Mouse (Mus musculus) retina, embryonic 14.5 days (tissue): ENCODE data around the gene Mctp1.

ENCODE experiments used
- DNase-seq: peaks from one replicate; pipeline ENCODE4 v3.0.0-alpha.2; 2015; ENCODE audit warnings: low spot score

Mctp1 gene

GRCm38 (mm10) chr13:76611499-76611898 is 227.2 kb downstream of the Mctp1 start:
- no peak for DNase-seq

GRCm38 (mm10) chr13:76620111-76620510 is 235.8 kb downstream of the Mctp1 start:
- no peak for DNase-seq

DNA sequence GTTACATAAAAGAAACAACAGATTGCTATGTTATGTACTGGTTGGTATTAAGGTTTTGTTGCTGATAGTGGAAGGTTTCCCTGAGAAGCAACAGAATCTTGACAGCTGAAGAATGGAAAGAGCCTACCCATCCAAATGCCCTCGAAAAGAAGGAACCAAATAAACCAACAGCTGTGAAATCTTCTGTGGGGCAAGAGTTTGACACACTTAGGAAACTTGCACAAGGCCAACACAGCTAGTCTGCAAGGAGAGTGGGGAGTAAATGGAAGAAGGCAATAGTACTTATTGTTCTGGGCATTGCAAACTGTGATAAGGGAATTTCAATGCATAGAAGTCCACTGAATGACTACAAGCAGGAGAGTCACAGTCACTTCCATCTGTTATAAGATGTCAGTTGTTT is 236.2 kb downstream of the Mctp1 start:
- no peak for DNase-seq

- no peak for DNase-seq
These were observed 249.4 kb downstream of the Mctp1 start for GRCm38 (mm10) chr13:76633707-76634106.

- DNase-seq = no peak
These were observed 253.9 kb downstream of the Mctp1 start for GRCm38 (mm10) chr13:76638282-76638681.

- no peak for DNase-seq
These were observed 275.2 kb downstream of the Mctp1 start for GRCm38 (mm10) chr13:76659523-76659922.

GRCm38 (mm10) chr13:76681286-76681685 is 297.0 kb downstream of the Mctp1 start:
- peak; percentile 79 for DNase-seq

GRCm38 (mm10) chr13:76689349-76689748 is 305.0 kb downstream of the Mctp1 start:
- DNase-seq = no peak

DNA sequence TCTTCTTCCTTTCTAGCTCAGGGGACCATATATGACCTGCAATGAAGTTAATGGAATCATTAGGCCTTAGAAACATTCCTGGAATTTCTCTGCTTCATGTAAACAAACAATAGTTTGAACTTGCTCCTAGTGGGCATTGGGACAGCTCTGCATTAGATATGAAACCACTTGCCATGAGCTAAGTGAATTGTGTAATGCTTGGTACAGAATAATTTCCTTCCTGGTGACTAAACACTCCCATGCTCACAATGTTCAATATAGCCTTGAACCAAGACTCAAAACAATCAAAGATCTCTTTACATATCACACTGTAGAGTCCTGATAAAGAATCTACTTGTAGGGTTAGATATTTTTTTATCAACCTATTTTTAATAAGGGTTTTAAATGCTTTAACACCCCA is 305.8 kb downstream of the Mctp1 start:
- DNase-seq = no peak

GRCm38 (mm10) chr13:76690697-76691096 is 306.4 kb downstream of the Mctp1 start:
- no peak for DNase-seq

DNA sequence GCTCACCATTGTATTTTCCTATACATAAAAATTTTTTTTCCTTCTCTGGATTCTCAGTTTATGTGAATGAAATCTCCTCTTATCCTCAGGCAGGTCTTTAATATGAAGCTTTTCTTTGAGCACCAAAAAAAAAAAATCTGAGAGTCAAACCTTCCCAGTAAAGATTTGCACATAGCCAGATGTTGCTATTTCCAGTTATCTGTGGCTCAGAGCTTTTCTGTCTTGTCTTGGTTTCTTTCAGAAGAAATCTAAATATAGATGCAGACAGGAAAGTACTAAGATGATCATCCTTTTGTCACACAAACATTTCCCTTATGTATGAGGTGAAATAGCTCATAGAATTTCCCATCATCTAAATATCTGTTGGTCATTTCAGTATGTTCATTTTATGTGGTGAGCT is 349.7 kb downstream of the Mctp1 start:
- DNase-seq = no peak

DNA sequence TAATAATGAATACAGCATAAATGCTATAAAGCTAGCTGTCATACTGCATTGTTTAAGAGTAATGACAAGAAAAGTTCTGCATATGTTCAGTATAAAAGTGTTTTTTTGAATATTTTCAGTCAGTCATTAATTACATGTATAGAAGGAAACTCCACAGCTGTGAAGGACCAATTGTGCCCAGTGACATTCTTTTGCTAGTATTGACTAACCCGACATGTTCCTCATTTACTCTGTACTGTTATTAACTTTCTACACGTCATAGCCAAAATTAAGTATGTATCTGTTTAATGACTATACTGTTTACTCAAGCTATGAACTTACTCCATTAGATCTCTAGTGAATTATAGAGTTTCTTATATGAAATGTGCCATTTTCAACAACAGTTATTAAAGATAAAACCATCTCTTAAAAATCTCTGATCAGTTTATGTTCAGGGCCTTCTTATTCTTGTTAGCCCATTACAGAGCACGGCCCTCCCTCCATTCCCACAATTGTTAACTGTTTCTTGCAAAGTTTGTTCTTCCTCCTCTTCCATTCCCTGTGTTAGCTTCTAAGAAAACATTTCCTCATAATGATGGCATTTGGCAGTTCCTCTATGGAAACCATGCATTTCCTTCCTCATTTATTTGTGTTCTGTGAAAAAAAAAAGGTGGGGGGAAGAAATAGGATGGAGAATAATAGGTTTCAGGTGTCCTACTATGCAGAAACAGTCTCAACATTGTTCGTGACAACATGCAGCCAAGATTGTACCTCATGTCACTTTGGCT is 366.5 kb downstream of the Mctp1 start:
- DNase-seq = no peak

GRCm38 (mm10) chr13:76759832-76760490 is 375.6 kb downstream of the Mctp1 start:
- peak; percentile 84 for DNase-seq

DNA sequence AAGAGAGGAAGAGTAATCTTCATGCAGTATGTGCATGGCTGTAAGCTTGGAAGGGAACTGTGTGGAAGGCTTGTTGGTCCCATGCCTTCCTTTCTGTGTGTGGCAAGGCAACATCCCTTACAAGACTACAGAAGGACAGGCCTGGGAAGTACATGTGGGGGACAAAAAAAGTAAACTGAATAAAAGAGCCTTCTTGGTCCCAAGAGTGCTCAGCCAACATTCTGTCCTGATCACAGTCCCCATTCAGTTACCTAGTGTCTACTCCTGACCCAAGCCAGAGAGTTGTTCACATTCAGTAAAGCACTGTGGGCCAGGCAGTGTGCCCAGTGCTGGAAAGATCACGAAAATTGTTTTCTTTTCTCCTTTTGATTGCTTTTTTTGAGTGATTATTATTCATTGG is 415.3 kb downstream of the Mctp1 start:
- DNase-seq = no peak

DNA sequence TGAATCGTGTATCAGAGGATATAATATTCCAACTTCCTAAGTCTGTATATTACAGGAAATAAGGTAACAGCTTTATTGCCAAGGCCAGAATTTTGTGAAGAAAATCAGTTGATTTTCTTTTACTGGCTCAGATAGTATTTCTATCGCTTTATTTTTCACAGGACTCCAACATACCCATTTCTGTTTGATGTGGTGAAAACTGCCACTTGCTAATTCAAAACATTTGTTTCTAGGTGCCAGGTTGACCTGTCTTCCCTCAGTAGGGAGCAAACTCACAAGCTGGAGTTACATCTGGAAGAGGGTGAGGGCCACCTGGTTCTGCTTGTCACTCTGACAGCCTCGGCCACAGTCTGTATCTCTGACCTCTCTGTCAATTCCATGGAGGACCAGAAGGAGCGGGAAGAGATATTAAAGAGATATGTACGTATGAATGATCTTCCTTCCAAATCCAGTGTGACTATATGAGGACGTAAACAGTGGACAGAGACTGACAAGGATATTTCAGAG is 416.8 kb downstream of the Mctp1 start:
- no peak for DNase-seq

DNA sequence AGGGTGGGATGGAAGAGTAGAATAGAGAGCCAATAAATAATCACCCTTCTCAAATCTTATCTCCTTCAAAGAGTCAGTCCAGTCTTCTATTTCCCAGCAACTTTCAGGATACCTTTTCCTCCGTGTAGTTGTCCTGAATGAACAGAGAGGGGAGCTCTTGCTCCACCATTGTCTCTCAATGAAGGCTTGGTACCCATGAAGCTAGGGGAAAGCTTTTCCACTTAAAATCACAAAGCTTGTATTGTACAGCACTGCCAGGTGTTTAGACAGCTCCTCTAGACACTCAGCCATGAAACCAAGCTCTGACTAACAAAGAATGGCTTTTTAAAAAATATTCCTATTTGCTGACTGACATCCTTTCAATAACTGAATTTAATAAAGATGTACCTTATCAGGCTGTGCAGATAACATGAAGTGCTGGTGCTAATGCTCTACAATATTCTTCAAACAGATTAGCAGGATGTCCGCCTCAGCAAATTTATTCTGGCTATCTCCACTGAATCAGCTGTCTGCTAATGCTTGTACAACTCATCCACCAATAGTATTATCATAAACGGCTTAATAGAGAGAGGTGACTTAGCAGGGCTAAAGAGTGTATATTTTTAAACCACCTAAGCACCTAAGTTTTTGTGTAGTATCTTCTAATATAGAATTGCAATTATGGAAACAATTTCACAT is 417.9 kb downstream of the Mctp1 start:
- DNase-seq = peak; percentile 83

DNA sequence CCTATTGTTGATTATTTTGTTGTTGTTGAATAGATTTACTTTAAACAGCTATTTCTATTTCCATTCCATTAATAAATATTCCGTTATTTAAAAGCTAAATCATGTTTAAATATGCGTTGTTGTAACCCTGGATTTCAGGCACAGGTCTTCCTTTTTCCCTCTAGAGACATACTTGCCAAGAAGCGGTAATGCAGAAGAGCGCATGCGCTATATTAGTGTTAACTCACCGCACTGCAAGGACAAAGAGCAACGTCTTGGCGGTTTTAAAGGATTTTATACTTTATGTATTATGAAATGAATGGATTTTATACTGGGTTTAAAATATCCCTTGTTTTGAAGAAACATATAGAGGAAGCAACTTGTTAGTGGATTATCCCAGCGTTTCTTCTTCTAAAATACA is 418.6 kb downstream of the Mctp1 start:
- DNase-seq = peak; percentile 50

DNA sequence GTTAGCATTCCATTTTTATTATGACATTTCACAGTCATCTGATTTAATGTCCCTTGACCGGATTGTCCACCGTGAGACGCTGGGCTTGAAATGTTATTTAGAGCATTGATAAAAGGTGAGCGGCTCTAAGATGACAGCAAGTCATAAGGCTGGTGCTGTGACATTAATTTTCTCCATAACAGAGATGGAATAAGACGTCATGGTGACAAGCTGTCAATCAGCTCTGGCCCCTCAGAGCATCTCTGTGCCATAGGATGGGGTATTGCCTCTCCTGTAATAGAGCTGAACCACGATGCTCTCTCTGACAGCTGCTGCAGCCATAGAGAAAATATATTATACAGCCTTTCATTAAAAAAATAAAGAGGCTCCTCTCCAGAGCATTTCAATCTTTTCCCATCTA is 419.5 kb downstream of the Mctp1 start:
- DNase-seq = no peak

DNA sequence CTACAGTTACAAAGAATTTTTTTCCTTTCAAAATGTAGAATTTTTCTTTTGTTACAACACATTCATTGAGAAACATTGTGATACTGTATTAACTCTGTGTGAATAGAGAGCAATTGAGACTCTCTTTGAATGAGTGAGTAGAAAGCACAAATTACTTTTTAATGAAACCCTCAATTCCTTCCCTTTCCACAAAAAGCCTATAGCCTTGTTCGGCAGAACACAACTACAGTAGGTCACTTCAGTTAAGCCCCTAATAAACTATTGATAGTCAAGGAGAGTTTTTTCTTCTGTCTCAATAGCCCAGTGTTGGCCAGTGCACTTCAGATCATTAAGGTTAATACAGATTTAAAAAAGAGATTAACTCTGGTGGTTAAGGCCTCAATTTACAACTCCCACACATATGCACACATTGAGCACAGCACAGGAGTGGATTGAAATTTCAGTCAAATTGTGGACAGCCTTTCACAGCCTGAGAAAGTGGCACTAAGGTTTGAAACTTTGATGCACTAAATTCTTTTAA is 424.6 kb downstream of the Mctp1 start:
- no peak for DNase-seq

DNA sequence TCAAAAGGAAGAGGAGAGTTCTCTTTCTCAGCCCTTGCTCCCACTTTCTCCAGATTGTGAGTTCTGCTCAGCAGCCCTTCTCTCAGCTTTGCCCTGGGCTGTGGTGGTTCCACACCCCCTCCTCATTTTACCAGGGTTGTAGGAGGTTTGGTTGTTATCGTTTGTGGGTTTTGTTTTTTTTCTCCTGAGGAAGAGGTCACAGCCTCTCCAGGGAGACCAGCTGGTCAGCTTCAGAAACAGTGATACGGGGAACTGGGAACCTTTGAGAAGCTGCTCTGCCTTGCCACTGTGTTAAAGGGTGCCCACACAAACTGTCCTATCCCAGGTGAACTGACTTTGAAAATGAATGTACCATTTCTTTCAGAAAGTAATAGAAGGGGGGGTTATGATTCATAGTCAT is 425.5 kb downstream of the Mctp1 start:
- no peak for DNase-seq

GRCm38 (mm10) chr13:76810496-76810939 is 426.2 kb downstream of the Mctp1 start:
- peak; percentile 86 for DNase-seq

DNA sequence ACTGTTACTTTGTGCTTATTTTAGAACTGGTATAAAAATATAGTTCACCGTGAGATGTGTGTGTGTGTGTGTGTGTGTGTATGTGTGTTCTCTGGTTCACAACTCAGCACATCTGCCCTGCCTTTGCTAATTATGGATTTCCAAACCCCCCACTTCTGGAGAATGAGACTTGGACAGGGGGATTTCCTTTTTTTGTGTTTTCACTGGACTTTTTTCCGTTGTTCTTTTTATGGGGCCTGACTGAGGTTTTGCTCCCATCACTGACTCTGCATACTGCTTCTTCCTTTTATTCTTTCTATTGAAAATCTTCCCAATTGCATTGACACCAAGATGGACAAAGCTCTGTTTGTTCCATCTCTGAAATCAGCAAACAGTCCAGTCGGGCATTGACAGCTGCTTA is 438.7 kb downstream of the Mctp1 start:
- peak; percentile 24 for DNase-seq
